Mouse (Mus musculus): ENCODE data around the gene Gm5475. TPM values are rescaled to one million over a fixed set of nuclear protein-coding genes. Genes with fewer than 3 reads are reported as not detected.
"Not testable (repeated sequence)": the region's sequence is repeated elsewhere in the genome, so short reads cannot be mapped to it uniquely, and the experiment has no call there.

Gm5475 gene
- polyA plus RNA-seq (2015; fragmentation: Nextera tagmentation; extraction: Ambion mirVana) = 0.06 TPM in 1 of 2 replicates, not detected in the other

- Histone ChIP-seq H3K4me2 (replicated peaks) (peak within 1 kb of the TSS; percentile 91), H3K4me3 (peak within 1 kb of the TSS; percentile 77), H3K4me1 (peaks cover 32% of the 10 kb centered on the region), H3K27me3 (peaks cover 19% of the 10 kb centered on the region; the same call in 1 of the 2 replicates), H3K9ac (replicated peaks) (peak within 1 kb of the TSS; percentile 81)
- H3K9me3 ChIP-seq; H3K27ac ChIP-seq (replicated peaks); H3K36me3 ChIP-seq; ATAC-seq (replicated peaks): not testable (repeated sequence)
- WGBS = 28% methylated on average over 3 of the region's 3 CpGs
These were observed at the start of gene Gm5475 for GRCm38 (mm10) chr15:100421758-100422197. TSS of gene Gm5475 (plus strand) at chr15:100422147.

GRCm38 (mm10) chr15:100375066-100375465, 46.9 kb upstream of the Gm5475 start:
- no peaks in the 10 kb centered on the region for H3K27me3 ChIP-seq
- no peak for ATAC-seq (replicated peaks)
- H3K4me2 ChIP-seq (replicated peaks) = no peak overlapping the region
- no peaks in the 10 kb centered on the region for H3K4me1 ChIP-seq
- no peaks in the 10 kb centered on the region for H3K9me3 ChIP-seq
- no peak overlapping the region for H3K9ac ChIP-seq (replicated peaks)
- no peaks in the 10 kb centered on the region for H3K36me3 ChIP-seq
- WGBS = 38% methylated on average over 5 of the region's 5 CpGs
- no peak overlapping the region for H3K27ac ChIP-seq (replicated peaks)
- no peak overlapping the region for H3K4me3 ChIP-seq

GRCm38 (mm10) chr15:100377847-100378505, 44.0 kb upstream of the Gm5475 start:
- 24% methylated on average over 3 of the region's 9 CpGs for WGBS
- H3K36me3 ChIP-seq; H3K4me1 ChIP-seq; H3K9ac ChIP-seq (replicated peaks); H3K9me3 ChIP-seq; H3K27me3 ChIP-seq; ATAC-seq (replicated peaks); H3K27ac ChIP-seq (replicated peaks); H3K4me3 ChIP-seq; H3K4me2 ChIP-seq (replicated peaks): not testable (repeated sequence)

- Histone ChIP-seq H3K4me1 (no peaks in the 10 kb centered on the region), H3K27ac (replicated peaks) (no peak overlapping the region), H3K9ac (replicated peaks) (no peak overlapping the region), H3K4me3 (no peak overlapping the region), H3K4me2 (replicated peaks) (no peak overlapping the region), H3K27me3 (no peaks in the 10 kb centered on the region), H3K9me3 (no peaks in the 10 kb centered on the region), H3K36me3 (no peaks in the 10 kb centered on the region)
- 89% methylated on average over 8 of the region's 8 CpGs for WGBS
- ATAC-seq (replicated peaks) = no peak
These were observed 42.3 kb upstream of the Gm5475 start for GRCm38 (mm10) chr15:100379658-100380057.

GRCm38 (mm10) chr15:100380104-100380503, 41.8 kb upstream of the Gm5475 start:
- WGBS = 67% methylated on average over 2 of the region's 2 CpGs
- Histone ChIP-seq H3K36me3 (no peaks in the 10 kb centered on the region), H3K27ac (replicated peaks) (no peak overlapping the region), H3K4me1 (no peaks in the 10 kb centered on the region), H3K27me3 (no peaks in the 10 kb centered on the region), H3K9ac (replicated peaks) (no peak overlapping the region), H3K9me3 (no peaks in the 10 kb centered on the region), H3K4me3 (no peak overlapping the region), H3K4me2 (replicated peaks) (no peak overlapping the region)
- ATAC-seq (replicated peaks) = no peak

GRCm38 (mm10) chr15:100385705-100386104, 36.2 kb upstream of the Gm5475 start:
- H3K4me2 ChIP-seq (replicated peaks) = no peak overlapping the region

GRCm38 (mm10) chr15:100387544-100388223, 34.3 kb upstream of the Gm5475 start:
- ATAC-seq (replicated peaks) = no peak
- no peaks in the 10 kb centered on the region for H3K9me3 ChIP-seq
- no peak overlapping the region for H3K27ac ChIP-seq (replicated peaks)
- H3K27me3 ChIP-seq = no peaks in the 10 kb centered on the region
- no peaks in the 10 kb centered on the region for H3K4me1 ChIP-seq
- H3K4me2 ChIP-seq (replicated peaks) = no peak overlapping the region
- 93% methylated on average over 17 of the region's 17 CpGs for WGBS
- H3K36me3 ChIP-seq = no peaks in the 10 kb centered on the region
- no peak overlapping the region for H3K9ac ChIP-seq (replicated peaks)
- no peak overlapping the region for H3K4me3 ChIP-seq

More at GRCm38 (mm10) chr15:100385705-100386104, 36.2 kb upstream of the Gm5475 start:
- H3K36me3 ChIP-seq = no peaks in the 10 kb centered on the region
- no peak overlapping the region for H3K4me3 ChIP-seq
- no peak overlapping the region for H3K27ac ChIP-seq (replicated peaks)
- 94% methylated on average over 9 of the region's 9 CpGs for WGBS
- no peaks in the 10 kb centered on the region for H3K4me1 ChIP-seq
- H3K27me3 ChIP-seq = no peaks in the 10 kb centered on the region
- H3K9ac ChIP-seq (replicated peaks) = no peak overlapping the region
- ATAC-seq (replicated peaks) = no peak
- no peaks in the 10 kb centered on the region for H3K9me3 ChIP-seq

GRCm38 (mm10) chr15:100388224-100388835, 33.6 kb upstream of the Gm5475 start:
- Histone ChIP-seq H3K27me3 (no peaks in the 10 kb centered on the region), H3K4me1 (no peaks in the 10 kb centered on the region), H3K9me3 (no peaks in the 10 kb centered on the region), H3K36me3 (no peaks in the 10 kb centered on the region), H3K9ac (replicated peaks) (no peak overlapping the region), H3K4me3 (no peak overlapping the region), H3K4me2 (replicated peaks) (no peak overlapping the region), H3K27ac (replicated peaks) (no peak overlapping the region)
- 86% methylated on average over 12 of the region's 16 CpGs for WGBS
- ATAC-seq (replicated peaks) = no peak

GRCm38 (mm10) chr15:100388886-100389285, 33.1 kb upstream of the Gm5475 start:
- Histone ChIP-seq H3K4me3 (no peak overlapping the region), H3K27ac (replicated peaks) (no peak overlapping the region), H3K4me2 (replicated peaks) (no peak overlapping the region), H3K36me3 (peaks cover 3% of the 10 kb centered on the region), H3K27me3 (no peaks in the 10 kb centered on the region), H3K9me3 (no peaks in the 10 kb centered on the region), H3K4me1 (no peaks in the 10 kb centered on the region), H3K9ac (replicated peaks) (no peak overlapping the region)
- ATAC-seq (replicated peaks) = no peak
- 52% methylated on average over 9 of the region's 9 CpGs for WGBS

- Histone ChIP-seq H3K9ac (replicated peaks) (no peak overlapping the region), H3K4me1 (no peaks in the 10 kb centered on the region), H3K27me3 (no peaks in the 10 kb centered on the region), H3K4me3 (no peak overlapping the region), H3K36me3 (peaks cover 23% of the 10 kb centered on the region), H3K27ac (replicated peaks) (no peak overlapping the region), H3K9me3 (no peaks in the 10 kb centered on the region), H3K4me2 (replicated peaks) (no peak overlapping the region)
- no peak for ATAC-seq (replicated peaks)
- WGBS = 81% methylated on average over 7 of the region's 7 CpGs
These were observed 30.9 kb upstream of the Gm5475 start for GRCm38 (mm10) chr15:100391066-100391465.

GRCm38 (mm10) chr15:100391599-100391998, 30.3 kb upstream of the Gm5475 start:
- Histone ChIP-seq H3K27me3 (no peaks in the 10 kb centered on the region), H3K36me3 (peaks cover 28% of the 10 kb centered on the region), H3K4me1 (no peaks in the 10 kb centered on the region), H3K4me2 (replicated peaks) (no peak overlapping the region), H3K9me3 (no peaks in the 10 kb centered on the region), H3K9ac (replicated peaks) (no peak overlapping the region), H3K27ac (replicated peaks) (no peak overlapping the region), H3K4me3 (no peak overlapping the region)
- WGBS = 99% methylated on average over 7 of the region's 7 CpGs
- ATAC-seq (replicated peaks) = no peak

GRCm38 (mm10) chr15:100393016-100393415, 28.9 kb upstream of the Gm5475 start:
- H3K9ac ChIP-seq (replicated peaks) = no peak overlapping the region
- no peak overlapping the region for H3K4me3 ChIP-seq
- H3K4me2 ChIP-seq (replicated peaks) = no peak overlapping the region
- H3K27ac ChIP-seq (replicated peaks) = no peak overlapping the region
- H3K27me3 ChIP-seq = no peaks in the 10 kb centered on the region
- no peaks in the 10 kb centered on the region for H3K9me3 ChIP-seq
- peaks cover 41% of the 10 kb centered on the region for H3K36me3 ChIP-seq
- no peaks in the 10 kb centered on the region for H3K4me1 ChIP-seq
- WGBS = 87% methylated on average over 11 of the region's 11 CpGs
- no peak for ATAC-seq (replicated peaks)

Data from forebrain, embryonic 15.5 days (tissue).